Mouse (Mus musculus) MEL (cell line): Measurements from ENCODE around the gene Sirt3. TPM values are rescaled to one million over a fixed set of nuclear protein-coding genes. Genes with fewer than 3 reads are reported as not detected.

Experiments
- DNase-seq: peaks from one replicate; pipeline ENCODE4 v3.0.0; 2011; ENCODE audit warnings: low read depth, low spot score
- H3K27ac ChIP-seq: 2 replicates; pipeline ENCODE4 v1.5.1; 2012; ENCODE audit warnings: low read depth, mild to moderate bottlenecking, control low read depth, low read length, moderate library complexity; ENCODE audit not compliant: control insufficient read depth
- H3K27me3 ChIP-seq, 2 experiments: fragments of 150-350 bp in 1 of 2; sonication (generic) in 1 of 2; 2 replicates each; pipeline ENCODE4 v1.6.1; 2012; ENCODE audit warnings: low read length in 2 of 2, mild to moderate bottlenecking in 2 of 2, improper control_type of control experiment in 1 of 2, moderate library complexity in 1 of 2; ENCODE audit not compliant: insufficient read depth in 2 of 2, control insufficient read depth in 1 of 2
- H3K36me3 ChIP-seq, 2 experiments: 2 replicates each; pipeline ENCODE4 v1.6.1; 2012 to 2014; ENCODE audit warnings: low read length in 2 of 2, improper control_type of control experiment in 1 of 2, inconsistent platforms in 1 of 2, mild to moderate bottlenecking in 1 of 2; ENCODE audit not compliant: insufficient read depth in 2 of 2, control insufficient read depth in 1 of 2
- H3K4me1 ChIP-seq, 2 experiments: fragments of 150-350 bp in 1 of 2; sonication (generic) in 1 of 2; 2 replicates each; pipeline ENCODE4 v1.6.1; 2012; ENCODE audit warnings: low read length in 2 of 2, improper control_type of control experiment in 1 of 2, mild to moderate bottlenecking in 1 of 2; ENCODE audit not compliant: insufficient read depth in 2 of 2, control insufficient read depth in 1 of 2
- H3K4me3 ChIP-seq, 2 experiments: fragments of 150-350 bp in 1 of 2; sonication (generic) in 1 of 2; 2 replicates each; pipeline ENCODE4 v1.5.1; 2012; ENCODE audit warnings: low read depth in 2 of 2, low read length in 2 of 2, mild to moderate bottlenecking in 2 of 2, moderate library complexity in 2 of 2, control low read depth in 1 of 2, improper control_type of control experiment in 1 of 2; ENCODE audit not compliant: control insufficient read depth in 1 of 2, insufficient read depth in 1 of 2
- H3K79me2 ChIP-seq: 2 replicates; pipeline ENCODE4 v1.6.1; 2012; ENCODE audit warnings: mild to moderate bottlenecking, low read length, moderate library complexity; ENCODE audit not compliant: control insufficient read depth, poor library complexity, insufficient read depth
- H3K9ac ChIP-seq: 2 replicates; pipeline ENCODE4 v1.6.1; 2012; ENCODE audit warnings: low read depth, mild to moderate bottlenecking, control low read depth, low read length, moderate library complexity; ENCODE audit not compliant: control insufficient read depth, poor library complexity, severe bottlenecking
- H3K9me3 ChIP-seq: fragments of 150-350 bp; sonication (generic); replicated peaks from 2 replicates; pipeline ENCODE4 v1.6.1; 2012; ENCODE audit warnings: mild to moderate bottlenecking, low read length, improper control_type of control experiment, moderate library complexity; ENCODE audit not compliant: insufficient read depth
- BHLHE40 ChIP-seq: IDR thresholded peaks from 2 replicates; pipeline ENCODE4 v1.6.1; 2012; ENCODE audit warnings: low read depth, mild to moderate bottlenecking, inconsistent platforms, low read length, improper control_type of control experiment, borderline replicate concordance
- EP300 ChIP-seq, 2 experiments: IDR thresholded peaks; 2 replicates each; pipeline ENCODE4 v1.6.1; 2011; ENCODE audit warnings: improper control_type of control experiment in 2 of 2, low read length in 2 of 2, low read depth in 1 of 2, mild to moderate bottlenecking in 1 of 2
- GABPA ChIP-seq: IDR thresholded peaks from 2 replicates; pipeline ENCODE4 v1.6.1; 2012; ENCODE audit warnings: low read depth, mild to moderate bottlenecking, inconsistent platforms, low read length, improper control_type of control experiment, moderate library complexity
- MEF2A ChIP-seq: IDR thresholded peaks from 2 replicates; pipeline ENCODE4 v1.6.1; 2014; ENCODE audit warnings: low read depth, mild to moderate bottlenecking, inconsistent platforms, low read length, improper control_type of control experiment; ENCODE audit not compliant: poor library complexity, insufficient replicate concordance, severe bottlenecking; ENCODE audit errors: extremely low read depth
- MYC ChIP-seq: IDR thresholded peaks from 2 replicates; pipeline ENCODE4 v1.6.1; 2011; ENCODE audit warnings: low read depth, mild to moderate bottlenecking, low read length, improper control_type of control experiment, moderate library complexity
- NELFE ChIP-seq: IDR thresholded peaks from 2 replicates; pipeline ENCODE4 v1.6.1; 2011; ENCODE audit warnings: low read depth, low read length, improper control_type of control experiment
- POLR2A ChIP-seq, 2 experiments: IDR thresholded peaks; 2 replicates each; pipeline ENCODE4 v1.6.1; 2011 to 2012; ENCODE audit warnings: low read length in 2 of 2, mild to moderate bottlenecking in 2 of 2, control low read depth in 1 of 2, improper control_type of control experiment in 1 of 2, low read depth in 1 of 2, moderate library complexity in 1 of 2; ENCODE audit not compliant: control insufficient read depth in 1 of 2, insufficient read depth in 1 of 2, poor library complexity in 1 of 2
- POLR2AphosphoS5 ChIP-seq: IDR thresholded peaks from 2 replicates; pipeline ENCODE4 v1.6.1; 2012; ENCODE audit warnings: low read depth, borderline replicate concordance, mild to moderate bottlenecking, inconsistent platforms, low read length, moderate library complexity, mixed read lengths
- USF1 ChIP-seq: IDR thresholded peaks from 2 replicates; pipeline ENCODE4 v1.6.1; 2014; ENCODE audit warnings: low read depth, mild to moderate bottlenecking, inconsistent platforms, low read length, improper control_type of control experiment, moderate library complexity
- ZNF384 ChIP-seq: IDR thresholded peaks from 2 replicates; pipeline ENCODE4 v1.6.1; 2012; ENCODE audit warnings: low read depth, mild to moderate bottlenecking, inconsistent platforms, low read length, improper control_type of control experiment
- polyA plus RNA-seq, 2 experiments: library from polyadenylated mRNA; stranded (reverse) in 1 of 2; unstranded in 1 of 2; fragments of >175 nt in 1 of 2; fragments of >200 nt in 1 of 2; gene quantifications; 2 replicates each; pipeline versions ENCODE4 v1.2.1 to v1.2.4; 2012; ENCODE audit warnings: low replicate concordance in 2 of 2, low read depth in 1 of 2; ENCODE audit not compliant: insufficient read length in 2 of 2, insufficient read depth in 1 of 2, missing spikeins in 1 of 2
- total RNA-seq: library from RNA; depleted of rRNA; stranded (reverse); fragments of 300-350 nt; gene quantifications from 2 replicates; pipeline ENCODE4 v1.2.3, GENCODE M21; 2012

Gene Sirt3
- total and polyA plus RNA-seq, 3 experiments, result 16.1 to 19.5 TPM; not detected in 1

DNA sequence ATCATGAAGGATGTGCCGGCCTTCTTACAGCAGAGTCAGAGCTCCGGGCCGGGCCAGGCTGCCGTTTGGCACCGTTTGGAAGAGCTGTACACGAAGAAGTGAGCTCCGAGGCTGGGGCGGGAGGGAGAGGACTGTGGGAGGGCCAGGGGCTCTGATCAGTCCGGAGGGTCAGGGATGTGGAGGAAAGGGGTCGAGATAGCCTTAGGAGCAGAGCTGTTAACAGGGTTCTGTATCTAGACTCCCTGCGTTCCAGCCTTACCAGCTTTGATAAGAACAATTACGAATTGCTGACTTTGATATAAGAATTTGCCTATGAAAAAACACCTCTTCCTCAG lies 327 bp upstream of the Sirt3 start:
- Histone ChIP-seq H3K27me3 (no peaks in the 10 kb centered on the region), H3K9me3 (no peaks in the 10 kb centered on the region), H3K79me2 (peaks cover 15% of the 10 kb centered on the region), H3K27ac (peak overlapping the region; percentile 53; the same call in 1 of the 2 replicates), H3K36me3 (peaks cover 3 to 18% of the 10 kb centered on the region in 2 experiments), H3K4me3 (peak overlapping the region; percentile 92), H3K9ac (peak overlapping the region; percentile 88), H3K4me1 (peaks cover 0 to 14% of the 10 kb centered on the region in 2 experiments; a peak in 3 of 4 replicates)
- DNase-seq, result no peak
- TF ChIP-seq USF1 (no peak), EP300 (IDR thresholded peaks at IDR 0.05; ENCODE audit: low read depth in 1 of 2, low read length in 2 of 2) (no peak), NELFE (no peak), GABPA (no peak), POLR2A (IDR thresholded peaks at IDR 0.05; ENCODE audit: control insufficient read depth in 1 of 2, insufficient read depth in 1 of 2, low read depth in 1 of 2, low read length in 2 of 2, poor library complexity in 1 of 2) (0 out of 4 replicates have a peak, but pooled peaks of 1 of the 2 experiments have one; percentile 41), POLR2AphosphoS5 (no peak)

DNA sequence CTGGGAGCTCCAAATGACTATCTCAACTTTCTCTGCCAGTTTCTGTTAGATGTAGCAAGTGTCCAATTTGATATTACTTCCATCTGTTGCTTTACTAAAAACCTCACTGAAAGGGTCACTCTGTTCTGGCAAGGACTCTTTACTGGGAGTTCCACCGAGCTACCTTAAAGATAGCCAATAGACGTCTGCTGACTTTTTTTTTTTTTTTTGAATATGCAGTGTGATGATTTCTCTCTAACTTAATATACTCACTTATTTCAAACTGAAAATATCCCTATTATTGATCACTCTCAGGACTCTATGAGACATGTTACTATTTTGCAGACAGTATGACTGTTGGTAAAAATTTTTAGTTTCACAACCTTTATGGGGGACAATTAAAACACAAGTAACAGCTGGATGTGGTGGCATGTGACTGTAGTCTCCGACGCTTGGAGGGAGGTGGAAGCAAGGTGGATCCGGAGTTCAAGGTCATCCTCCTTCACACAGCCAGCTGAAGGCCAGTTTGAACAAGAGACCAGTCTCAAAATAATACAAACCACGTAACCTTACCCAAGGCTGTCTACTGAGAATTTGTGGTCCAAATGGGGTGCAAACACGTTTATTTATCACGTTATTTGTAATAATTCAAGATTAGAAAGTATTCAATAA lies 1.1 kb downstream of the Sirt3 start:
- peaks cover 15% of the 10 kb centered on the region for H3K79me2 ChIP-seq
- H3K9me3 ChIP-seq, result no peaks in the 10 kb centered on the region
- TF ChIP-seq BHLHE40 (no peak), MEF2A (no peak), ZNF384 (peak; percentile 68; the same call in 1 of the 2 replicates), USF1 (0 out of 2 replicates have a peak, but pooled peaks have one; percentile 44)
- H3K27me3 ChIP-seq, result no peaks in the 10 kb centered on the region
- no peak overlapping the region; the same call in 1 of the 2 replicates for H3K27ac ChIP-seq
- H3K4me1 ChIP-seq, result peaks cover 0 to 14% of the 10 kb centered on the region in 2 experiments; a peak in 3 of 4 replicates
- peak overlapping the region; percentile 66 for H3K9ac ChIP-seq
- no peak for DNase-seq
- peak overlapping the region; percentile 92 for H3K4me3 ChIP-seq
- H3K36me3 ChIP-seq, result peaks cover 0 to 18% of the 10 kb centered on the region in 2 experiments; a peak in 2 of 4 replicates

DNA sequence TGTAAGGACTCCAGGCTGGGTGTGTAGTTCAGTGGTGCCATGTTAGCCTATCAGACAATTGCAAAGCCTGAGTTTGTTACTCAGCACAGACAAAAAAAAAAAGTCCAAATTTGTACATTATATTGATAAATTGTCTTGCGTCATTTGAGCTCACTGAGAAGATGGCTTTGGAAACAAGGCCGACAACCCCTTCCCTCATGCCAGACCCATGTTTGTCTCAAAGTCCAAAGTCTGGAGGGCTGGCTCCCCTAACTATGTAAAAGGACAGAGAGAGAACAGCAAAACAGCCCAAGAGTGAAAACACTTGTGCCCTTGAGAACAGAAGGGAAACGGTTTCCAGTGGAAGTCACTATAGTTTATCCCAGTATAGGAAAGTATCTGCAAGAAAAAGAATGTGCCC lies 1.7 kb downstream of the Sirt3 start:
- peaks cover 0 to 14% of the 10 kb centered on the region in 2 experiments; a peak in 3 of 4 replicates for H3K4me1 ChIP-seq
- no peaks in the 10 kb centered on the region for H3K27me3 ChIP-seq
- H3K79me2 ChIP-seq, result peaks cover 15% of the 10 kb centered on the region
- H3K9ac ChIP-seq, result no peak overlapping the region
- H3K4me3 ChIP-seq, result no peak overlapping the region
- no peak for DNase-seq
- no peak overlapping the region for H3K27ac ChIP-seq
- TF ChIP-seq MYC, result no peak
- no peaks in the 10 kb centered on the region for H3K9me3 ChIP-seq
- H3K36me3 ChIP-seq, result peaks cover 0 to 18% of the 10 kb centered on the region in 2 experiments; a peak in 2 of 4 replicates
